Mouse (Mus musculus): ENCODE results near the gene Saa1.

The Saa1 gene

DNA sequence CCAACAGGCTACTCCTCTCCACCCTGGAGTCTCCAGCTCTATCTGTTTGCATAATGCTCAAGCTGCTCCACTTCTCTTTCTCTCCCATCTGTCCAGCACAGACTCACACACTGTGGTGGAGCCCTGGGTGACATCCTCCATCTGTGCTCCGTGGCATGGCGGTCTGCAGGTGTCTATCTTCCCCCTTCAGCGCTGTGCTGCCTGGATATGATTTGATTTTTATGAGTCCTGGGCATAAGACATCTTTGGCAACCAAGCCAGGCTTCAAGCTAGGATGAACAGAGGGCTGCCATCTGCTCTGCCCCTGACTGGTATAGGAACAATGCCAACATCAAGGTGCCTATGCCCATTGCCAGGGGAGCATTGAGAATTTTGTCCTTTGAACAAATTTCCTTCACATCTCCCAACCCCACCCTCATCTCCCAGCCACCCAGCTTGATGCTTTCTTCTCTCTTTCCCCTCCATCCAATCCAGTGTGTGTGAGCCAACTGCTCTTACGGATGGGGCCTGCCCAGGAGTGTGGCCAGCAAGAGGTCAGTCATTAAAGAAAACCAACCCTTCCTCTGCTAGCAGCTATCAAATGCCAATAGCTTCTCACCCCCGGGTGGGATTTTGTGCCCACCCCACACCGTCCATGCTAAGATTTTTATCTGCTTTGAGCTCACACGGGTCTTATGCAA lies 24.0 kb downstream of the Saa1 start:
- no peak for DNase-seq (ENCODE audit: low read depth, low spot score)

DNA sequence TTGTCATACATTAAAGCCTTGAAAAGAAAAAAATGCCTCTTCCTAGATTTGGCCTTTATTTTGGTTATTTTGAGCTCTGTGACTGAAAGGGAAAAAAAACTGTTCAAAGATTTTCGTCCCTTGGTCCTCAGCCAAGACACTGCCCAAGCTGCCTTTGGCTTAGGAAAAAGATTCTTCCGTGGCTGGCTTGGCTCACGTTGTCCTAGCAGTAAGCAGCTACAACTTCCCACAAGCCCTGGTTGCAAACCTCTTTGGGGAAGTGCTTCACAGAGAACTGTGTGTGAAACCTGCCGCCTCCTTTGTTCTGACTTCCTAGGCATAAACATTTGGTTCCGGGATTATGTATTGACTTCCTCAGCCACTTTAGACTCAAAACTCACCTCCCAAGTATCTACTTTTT lies 25.9 kb downstream of the Saa1 start:
- DNase-seq (ENCODE audit: low read depth, low spot score) = no peak

DNA sequence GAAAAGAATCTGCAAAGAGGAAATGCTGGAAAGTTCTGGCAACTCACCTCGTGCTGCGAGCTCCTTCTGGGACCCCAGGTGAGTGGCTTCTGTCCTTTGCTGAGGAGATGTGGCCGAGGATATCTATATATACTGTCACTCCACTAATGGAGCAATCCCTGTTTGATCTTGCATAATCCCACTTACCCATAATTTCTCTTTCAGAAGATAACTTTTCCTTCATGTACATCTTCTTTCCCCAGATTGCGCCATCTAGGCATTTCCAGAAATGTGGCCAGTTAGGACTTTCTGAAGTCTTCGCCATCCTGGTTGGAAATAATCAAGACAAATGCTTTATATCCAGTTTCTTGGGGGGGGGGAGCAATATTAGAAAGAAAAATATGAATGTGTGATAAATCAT lies 27.2 kb downstream of the Saa1 start, which contains the start of gene Saa3:
TSS of gene Saa3 (minus strand) at position 101 of the 400 bp plus-strand sequence.
- no peak for DNase-seq (ENCODE audit: low read depth, low spot score)

DNA sequence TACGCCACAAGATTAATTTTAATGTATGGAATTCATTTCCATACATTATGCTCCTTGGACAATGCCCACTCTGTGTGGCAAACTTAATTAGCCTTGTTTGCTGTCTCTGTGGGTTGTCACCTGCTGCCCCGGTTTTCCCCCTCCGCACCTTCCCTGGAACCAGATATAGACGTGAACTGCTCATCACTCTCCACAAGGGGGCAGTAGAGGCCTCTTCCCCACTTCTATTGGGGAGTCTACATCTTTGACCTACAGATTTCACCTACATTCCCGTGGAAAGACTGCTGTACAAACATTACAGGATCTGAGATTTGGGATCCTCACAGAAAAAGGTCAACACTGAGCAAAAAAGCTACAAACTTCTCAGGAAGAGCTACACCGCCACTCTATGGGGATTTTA lies 28.3 kb downstream of the Saa1 start:
- DNase-seq (ENCODE audit: low read depth, low spot score) = peak; percentile 64

DNA sequence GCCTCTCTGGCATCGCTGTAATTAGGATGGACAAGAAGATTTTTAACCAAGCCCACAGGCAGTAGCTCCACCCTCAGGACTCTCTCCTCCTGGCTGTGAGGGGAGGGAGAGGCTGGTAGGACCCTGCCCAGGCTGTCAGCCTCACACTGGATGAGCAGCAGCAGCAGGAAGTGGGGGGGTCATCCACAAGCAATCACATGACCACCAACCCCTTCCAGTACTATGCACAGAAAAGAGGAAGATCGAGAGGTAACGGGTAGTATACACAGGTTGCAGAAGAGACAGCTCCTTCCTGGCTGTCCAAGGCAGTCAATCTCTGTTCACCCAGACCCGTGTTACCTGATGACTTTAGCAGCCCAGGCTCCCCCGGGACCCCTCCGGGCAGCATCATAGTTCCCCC lies 30.5 kb downstream of the Saa1 start:
- no peak for DNase-seq (ENCODE audit: low read depth, low spot score)

DNA sequence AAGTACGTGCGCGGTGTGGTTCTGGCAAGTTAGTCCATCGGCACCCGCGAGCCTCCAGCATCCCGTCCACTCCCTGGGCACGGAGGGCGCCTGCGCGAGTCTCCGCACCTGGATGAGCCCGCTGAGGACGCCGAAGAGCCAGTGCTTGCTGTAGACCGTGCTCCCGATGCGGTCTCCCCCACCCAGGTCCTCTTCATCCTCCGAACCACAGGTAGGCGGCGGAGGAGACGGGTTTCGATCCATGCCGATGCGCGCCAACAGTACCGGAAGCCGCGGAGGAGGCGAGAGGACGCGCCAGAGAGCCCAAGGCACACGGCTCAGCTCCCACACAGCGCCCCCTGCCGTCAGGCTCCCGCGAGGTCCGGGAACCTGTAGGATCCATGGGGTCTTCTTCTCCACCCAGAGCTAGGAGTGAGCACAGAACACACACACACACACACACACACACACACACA lies 32.4 kb downstream of the Saa1 start, which contains the start of gene Saal1:
TSS of gene Saal1 (minus strand) at position 291 of the 455 bp plus-strand sequence.
- peak; percentile 92 for DNase-seq (ENCODE audit: low read depth, low spot score)

DNA sequence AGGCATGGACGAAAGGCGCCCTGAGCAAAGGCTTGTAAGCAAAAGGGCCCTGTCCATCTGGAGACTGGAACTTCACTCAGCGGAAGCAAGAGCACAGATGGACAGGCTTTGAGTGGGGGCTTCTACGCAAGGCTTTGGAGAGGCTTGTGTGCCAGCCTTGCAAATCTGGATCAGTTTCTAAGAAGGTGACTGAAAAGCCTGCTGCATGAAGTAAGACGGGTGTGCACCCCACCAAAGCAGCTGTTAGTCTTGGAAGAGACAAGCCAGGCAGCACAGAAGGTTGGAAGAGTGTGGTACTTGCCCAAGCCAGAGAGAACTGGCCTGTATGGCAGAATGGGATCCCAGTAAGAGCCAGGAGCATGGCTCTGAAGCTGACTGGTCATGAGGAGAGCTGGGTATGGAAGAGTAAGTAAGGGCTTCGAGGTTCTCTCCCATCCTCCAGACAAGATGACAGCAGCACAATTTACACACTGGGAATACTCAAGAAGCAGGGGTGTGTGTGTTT lies 42.2 kb downstream of the Saa1 start:
- no peak for DNase-seq (ENCODE audit: low read depth, low spot score)

DNA sequence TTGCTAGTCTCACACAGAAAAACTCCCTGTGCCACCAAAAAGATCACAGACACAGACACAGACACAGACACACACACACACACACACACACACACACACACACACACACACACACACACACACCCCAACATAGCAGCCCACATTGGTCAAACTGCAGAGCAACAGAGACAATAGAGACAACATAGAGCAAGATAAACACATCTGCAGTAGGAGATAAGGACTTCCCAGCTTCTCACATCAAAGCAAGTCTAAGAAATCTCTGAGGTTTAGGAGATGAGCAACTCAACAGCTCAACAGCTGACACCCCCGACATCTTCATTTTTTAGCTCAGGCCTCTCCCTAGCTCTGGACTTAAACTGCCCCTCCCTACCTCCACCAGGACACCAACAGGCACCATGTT lies 46.0 kb downstream of the Saa1 start:
- DNase-seq (ENCODE audit: low read depth, low spot score) = no peak
